Mouse (Mus musculus): ENCODE measurements around the gene Mrps21. TPM values are rescaled to one million over a fixed set of nuclear protein-coding genes. Genes with fewer than 3 reads are reported as not detected.

Mrps21 gene
- polyA plus RNA-seq, 1 experiment = 441 TPM

GRCm38 (mm10) chr3:95905146-95905939, 34.0 kb upstream of the Mrps21 start:
- Histone ChIP-seq H3K27me3 (ENCODE audit: control insufficient read depth, insufficient read depth, insufficient read length) (peaks cover 13% of the 10 kb centered on the region), H3K79me3 (ENCODE audit: low read depth) (no peaks in the 10 kb centered on the region), H3K4me3 (ENCODE audit: insufficient read depth, poor library complexity, severe bottlenecking) (no peak overlapping the region), H3ac (ENCODE audit: control insufficient read depth, insufficient read length, low read depth) (peak overlapping the region; percentile 59), H3K36me3 (ENCODE audit: control insufficient read depth, insufficient read depth) (no peaks in the 10 kb centered on the region), H3K79me2 (ENCODE audit: control insufficient read depth, insufficient read depth) (no peaks in the 10 kb centered on the region)
- no peak for TF ChIP-seq CTCF (IDR thresholded peaks at IDR 0.05; ENCODE audit: control insufficient read depth, insufficient read depth, insufficient read length)
- TF ChIP-seq USF1 (IDR thresholded peaks at IDR 0.05; ENCODE audit: low read depth) = peak; percentile 79

GRCm38 (mm10) chr3:95904568-95904967, 33.2 kb upstream of the Mrps21 start, which contains the start of gene Car14:
Car14 (minus strand) TSS chr3:95904691.
- Histone ChIP-seq H3K79me3 (ENCODE audit: low read depth) (no peaks in the 10 kb centered on the region), H3K36me3 (ENCODE audit: control insufficient read depth, insufficient read depth) (no peaks in the 10 kb centered on the region), H3ac (ENCODE audit: control insufficient read depth, insufficient read length, low read depth) (peak within 1 kb of the TSS; percentile 59), H3K4me3 (ENCODE audit: insufficient read depth, poor library complexity, severe bottlenecking) (no peak within 1 kb of the TSS), H3K27me3 (ENCODE audit: control insufficient read depth, insufficient read depth, insufficient read length) (peaks cover 13% of the 10 kb centered on the region), H3K79me2 (ENCODE audit: control insufficient read depth, insufficient read depth) (no peaks in the 10 kb centered on the region)
- no peak for TF ChIP-seq FOSL1 (IDR thresholded peaks at IDR 0.05; ENCODE audit: insufficient read depth, low read length, poor library complexity, severe bottlenecking)
- no peak for TF ChIP-seq USF1 (IDR thresholded peaks at IDR 0.05; ENCODE audit: low read depth)
- TF ChIP-seq CEBPB (IDR thresholded peaks at IDR 0.05; ENCODE audit: low read depth) = no peak
- no peak for TF ChIP-seq MYOG (IDR thresholded peaks at IDR 0.05; ENCODE audit: control insufficient read depth, extremely low read depth, insufficient read length)
- no peak for TF ChIP-seq MYOD1 (IDR thresholded peaks at IDR 0.05; ENCODE audit: control insufficient read depth, insufficient read length, low read depth)
- TF ChIP-seq MAX (IDR thresholded peaks at IDR 0.05) = no peak
- TF ChIP-seq CTCF (IDR thresholded peaks at IDR 0.05; ENCODE audit: control insufficient read depth, insufficient read depth, insufficient read length) = no peak

GRCm38 (mm10) chr3:95903753-95904502, 32.6 kb upstream of the Mrps21 start:
- H3ac ChIP-seq (ENCODE audit: control insufficient read depth, insufficient read length, low read depth) = no peak overlapping the region
- H3K79me3 ChIP-seq (ENCODE audit: low read depth) = no peaks in the 10 kb centered on the region
- H3K36me3 ChIP-seq (ENCODE audit: control insufficient read depth, insufficient read depth) = no peaks in the 10 kb centered on the region
- peaks cover 13% of the 10 kb centered on the region for H3K27me3 ChIP-seq (ENCODE audit: control insufficient read depth, insufficient read depth, insufficient read length)
- TF ChIP-seq MYOD1 (IDR thresholded peaks at IDR 0.05; ENCODE audit: control insufficient read depth, insufficient read length, low read depth) (no peak), FOSL1 (IDR thresholded peaks at IDR 0.05; ENCODE audit: insufficient read depth, low read length, poor library complexity, severe bottlenecking) (no peak), MAX (IDR thresholded peaks at IDR 0.05) (no peak), MYOG (IDR thresholded peaks at IDR 0.05; ENCODE audit: control insufficient read depth, extremely low read depth, insufficient read length) (no peak), USF1 (IDR thresholded peaks at IDR 0.05; ENCODE audit: low read depth) (no peak), CTCF (IDR thresholded peaks at IDR 0.05; ENCODE audit: control insufficient read depth, insufficient read depth, insufficient read length) (no peak), CEBPB (IDR thresholded peaks at IDR 0.05; ENCODE audit: low read depth) (no peak)
- no peaks in the 10 kb centered on the region for H3K79me2 ChIP-seq (ENCODE audit: control insufficient read depth, insufficient read depth)
- no peak overlapping the region for H3K4me3 ChIP-seq (ENCODE audit: insufficient read depth, poor library complexity, severe bottlenecking)

GRCm38 (mm10) chr3:95902643-95903042, 31.3 kb upstream of the Mrps21 start:
- H3K4me3 ChIP-seq (ENCODE audit: insufficient read depth, poor library complexity, severe bottlenecking) = no peak overlapping the region

GRCm38 (mm10) chr3:95902373-95902625, 31.0 kb upstream of the Mrps21 start:
- Histone ChIP-seq H3K27me3 (ENCODE audit: control insufficient read depth, insufficient read depth, insufficient read length) (peaks cover 13% of the 10 kb centered on the region), H3K4me3 (ENCODE audit: insufficient read depth, poor library complexity, severe bottlenecking) (no peak overlapping the region), H3K79me2 (ENCODE audit: control insufficient read depth, insufficient read depth) (no peaks in the 10 kb centered on the region), H3K79me3 (ENCODE audit: low read depth) (no peaks in the 10 kb centered on the region), H3ac (ENCODE audit: control insufficient read depth, insufficient read length, low read depth) (no peak overlapping the region), H3K36me3 (ENCODE audit: control insufficient read depth, insufficient read depth) (no peaks in the 10 kb centered on the region)
- TF ChIP-seq USF1 (IDR thresholded peaks at IDR 0.05; ENCODE audit: low read depth) (no peak), MYOG (IDR thresholded peaks at IDR 0.05; ENCODE audit: control insufficient read depth, extremely low read depth, insufficient read length) (no peak), MAX (IDR thresholded peaks at IDR 0.05) (no peak), CTCF (IDR thresholded peaks at IDR 0.05; ENCODE audit: control insufficient read depth, insufficient read depth, insufficient read length) (no peak), CEBPB (IDR thresholded peaks at IDR 0.05; ENCODE audit: low read depth) (no peak), MYOD1 (IDR thresholded peaks at IDR 0.05; ENCODE audit: control insufficient read depth, insufficient read length, low read depth) (no peak), FOSL1 (IDR thresholded peaks at IDR 0.05; ENCODE audit: insufficient read depth, low read length, poor library complexity, severe bottlenecking) (no peak)

More at GRCm38 (mm10) chr3:95902643-95903042, 31.3 kb upstream of the Mrps21 start:
- Histone ChIP-seq H3K36me3 (ENCODE audit: control insufficient read depth, insufficient read depth) (no peaks in the 10 kb centered on the region), H3K27me3 (ENCODE audit: control insufficient read depth, insufficient read depth, insufficient read length) (peaks cover 13% of the 10 kb centered on the region), H3ac (ENCODE audit: control insufficient read depth, insufficient read length, low read depth) (no peak overlapping the region), H3K79me2 (ENCODE audit: control insufficient read depth, insufficient read depth) (no peaks in the 10 kb centered on the region), H3K79me3 (ENCODE audit: low read depth) (no peaks in the 10 kb centered on the region)
- no peak for TF ChIP-seq MAX (IDR thresholded peaks at IDR 0.05)
